ENCODE assay signal across 14 mouse cellular contexts in the genomic region with DNA sequence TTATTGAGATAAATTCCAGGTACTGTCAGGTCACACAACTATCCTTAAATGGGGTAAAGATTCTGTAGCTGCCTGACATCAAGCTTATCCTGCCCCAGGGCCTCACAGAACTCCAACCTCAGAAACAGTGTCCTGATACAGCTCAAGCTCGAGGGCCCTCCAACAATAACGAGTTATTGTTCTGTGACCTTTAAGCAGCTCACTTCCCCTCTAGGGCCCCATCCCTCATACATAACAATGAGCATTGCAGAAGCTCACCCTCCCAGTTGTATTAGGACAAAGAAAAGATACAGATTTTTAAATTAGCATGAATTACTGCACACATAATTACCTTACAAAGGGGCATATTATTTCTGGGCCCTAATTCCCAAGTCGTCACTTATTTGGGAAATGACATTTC.
DNase-seq lines count a peak whose midpoint lies in the region.
"Had no signal": no experiment of that assay in that cellular context is flagged by ENCODE, and none has a peak within 500 bp of the region (broad histone marks: within the 10 kb centered on the region; RNA-seq: fewer than 3 reads in every experiment).

No protein-coding gene starts in this region.

- DNase-seq in embryo, embryonic 10 days (ENCODE audit: low spot score) = peak; percentile 22
- DNase-seq in embryo, embryonic 9.5 days (ENCODE audit: extremely low spot score) = no peak
- DNase-seq in layer of hippocampus, adult 9-11 months = peak; percentile 8
- DNase-seq in layer of hippocampus, adult 18-20 months (ENCODE audit: low spot score in 2 of 2) = no peak
- DNase-seq in brain, adult 2 months (ENCODE audit: low read depth, low spot score) = peak; percentile 81
- DNase-seq in mesoderm, embryonic 11.5 days (ENCODE audit: low read depth, low spot score) = peak; percentile 18
- no peak for DNase-seq in testis, postnatal 14 days (ENCODE audit: low spot score)
- DNase-seq in thymus, postnatal 14 days = no peak
- DNase-seq: adrenal gland, postnatal 14 days; B cell, adult 2 months; cerebellum, adult 2 months; cerebellum, postnatal 10 days; gastrocnemius, postnatal 10 days; heart, adult 2 months had no signal

Comparison
In these comparisons a context has a peak if more than half of its experiments do, and no peak if none do; other contexts are left out.
1. DNase-seq: peak in embryo, embryonic 10 days (single experiment), layer of hippocampus, adult 9-11 months (single experiment), brain, adult 2 months (single experiment) and mesoderm, embryonic 11.5 days (single experiment); none in embryo, embryonic 9.5 days (single experiment), layer of hippocampus, adult 18-20 months (0 of 2), testis, postnatal 14 days (single experiment) and thymus, postnatal 14 days (single experiment).